Mouse (Mus musculus): ENCODE data around the gene Cdk15. TPM values are rescaled to one million over a fixed set of nuclear protein-coding genes. Genes with fewer than 3 reads are reported as not detected.

Gene Cdk15
- polyA plus RNA-seq, 1 experiment = 0.12 TPM

- H3K4me1 ChIP-seq (replicated peaks; ENCODE audit: control insufficient read depth, insufficient read depth, low read length) = no peaks in the 10 kb centered on the region
- H3K4me3 ChIP-seq (ENCODE audit: control insufficient read depth, insufficient read depth, low read length) = no peak overlapping the region
- H3K27ac ChIP-seq (ENCODE audit: control insufficient read depth, insufficient read depth, low read length) = no peak overlapping the region
- TF ChIP-seq CTCF (IDR thresholded peaks at IDR 0.05; ENCODE audit: borderline replicate concordance, control insufficient read depth, extremely low read depth, insufficient read depth, low read length, poor library complexity) (no peak), POLR2A (IDR thresholded peaks at IDR 0.05; ENCODE audit: control insufficient read depth, extremely low read depth, insufficient read depth, low read length, poor library complexity) (no peak)
- H3K36me3 ChIP-seq (ENCODE audit: control insufficient read depth, insufficient read depth, low read length) = no peaks in the 10 kb centered on the region
- no peaks in the 10 kb centered on the region for H3K27me3 ChIP-seq (ENCODE audit: control insufficient read depth, insufficient read depth, low read length)
- DNase-seq = no peak
- 92% methylated on average over 10 of the region's 10 CpGs for WGBS
These were observed 70.2 kb downstream of the Cdk15 start for GRCm38 (mm10) chr1:59326854-59327395.

GRCm38 (mm10) chr1:59332737-59333385, 76.2 kb downstream of the Cdk15 start:
- Histone ChIP-seq H3K27ac (ENCODE audit: control insufficient read depth, insufficient read depth, low read length) (no peak overlapping the region), H3K4me1 (replicated peaks; ENCODE audit: control insufficient read depth, insufficient read depth, low read length) (no peaks in the 10 kb centered on the region), H3K27me3 (ENCODE audit: control insufficient read depth, insufficient read depth, low read length) (no peaks in the 10 kb centered on the region), H3K4me3 (ENCODE audit: control insufficient read depth, insufficient read depth, low read length) (no peak overlapping the region), H3K36me3 (ENCODE audit: control insufficient read depth, insufficient read depth, low read length) (no peaks in the 10 kb centered on the region)
- WGBS = 35% methylated on average over 13 of the region's 13 CpGs
- DNase-seq = no peak
- TF ChIP-seq POLR2A (IDR thresholded peaks at IDR 0.05; ENCODE audit: control insufficient read depth, extremely low read depth, insufficient read depth, low read length, poor library complexity) = no peak
- no peak for TF ChIP-seq CTCF (IDR thresholded peaks at IDR 0.05; ENCODE audit: borderline replicate concordance, control insufficient read depth, extremely low read depth, insufficient read depth, low read length, poor library complexity)

- Histone ChIP-seq H3K27me3 (ENCODE audit: control insufficient read depth, insufficient read depth, low read length) (no peaks in the 10 kb centered on the region), H3K36me3 (ENCODE audit: control insufficient read depth, insufficient read depth, low read length) (no peaks in the 10 kb centered on the region), H3K4me3 (ENCODE audit: control insufficient read depth, insufficient read depth, low read length) (no peak overlapping the region), H3K27ac (ENCODE audit: control insufficient read depth, insufficient read depth, low read length) (no peak overlapping the region), H3K4me1 (replicated peaks; ENCODE audit: control insufficient read depth, insufficient read depth, low read length) (no peaks in the 10 kb centered on the region)
- no peak for TF ChIP-seq POLR2A (IDR thresholded peaks at IDR 0.05; ENCODE audit: control insufficient read depth, extremely low read depth, insufficient read depth, low read length, poor library complexity)
- no peak for TF ChIP-seq CTCF (IDR thresholded peaks at IDR 0.05; ENCODE audit: borderline replicate concordance, control insufficient read depth, extremely low read depth, insufficient read depth, low read length, poor library complexity)
- no peak for DNase-seq
- 65% methylated on average over 5 of the region's 5 CpGs for WGBS
These were observed 76.7 kb downstream of the Cdk15 start for GRCm38 (mm10) chr1:59333386-59333759.

GRCm38 (mm10) chr1:59333860-59334561, 77.3 kb downstream of the Cdk15 start:
- Histone ChIP-seq H3K36me3 (ENCODE audit: control insufficient read depth, insufficient read depth, low read length) (no peaks in the 10 kb centered on the region), H3K27me3 (ENCODE audit: control insufficient read depth, insufficient read depth, low read length) (no peaks in the 10 kb centered on the region), H3K4me1 (replicated peaks; ENCODE audit: control insufficient read depth, insufficient read depth, low read length) (no peaks in the 10 kb centered on the region), H3K4me3 (ENCODE audit: control insufficient read depth, insufficient read depth, low read length) (no peak overlapping the region), H3K27ac (ENCODE audit: control insufficient read depth, insufficient read depth, low read length) (no peak overlapping the region)
- DNase-seq = no peak
- TF ChIP-seq CTCF (IDR thresholded peaks at IDR 0.05; ENCODE audit: borderline replicate concordance, control insufficient read depth, extremely low read depth, insufficient read depth, low read length, poor library complexity) (no peak), POLR2A (IDR thresholded peaks at IDR 0.05; ENCODE audit: control insufficient read depth, extremely low read depth, insufficient read depth, low read length, poor library complexity) (no peak)
- 86% methylated on average over 10 of the region's 10 CpGs for WGBS

GRCm38 (mm10) chr1:59334562-59334890, 77.8 kb downstream of the Cdk15 start:
- Histone ChIP-seq H3K27me3 (ENCODE audit: control insufficient read depth, insufficient read depth, low read length) (no peaks in the 10 kb centered on the region), H3K4me3 (ENCODE audit: control insufficient read depth, insufficient read depth, low read length) (no peak overlapping the region), H3K36me3 (ENCODE audit: control insufficient read depth, insufficient read depth, low read length) (no peaks in the 10 kb centered on the region), H3K27ac (ENCODE audit: control insufficient read depth, insufficient read depth, low read length) (no peak overlapping the region), H3K4me1 (replicated peaks; ENCODE audit: control insufficient read depth, insufficient read depth, low read length) (no peaks in the 10 kb centered on the region)
- TF ChIP-seq CTCF (IDR thresholded peaks at IDR 0.05; ENCODE audit: borderline replicate concordance, control insufficient read depth, extremely low read depth, insufficient read depth, low read length, poor library complexity) (no peak), POLR2A (IDR thresholded peaks at IDR 0.05; ENCODE audit: control insufficient read depth, extremely low read depth, insufficient read depth, low read length, poor library complexity) (no peak)
- 86% methylated on average over 4 of the region's 4 CpGs for WGBS
- DNase-seq = no peak

- H3K27ac ChIP-seq (ENCODE audit: control insufficient read depth, insufficient read depth, low read length) = no peak overlapping the region
- H3K4me1 ChIP-seq (replicated peaks; ENCODE audit: control insufficient read depth, insufficient read depth, low read length) = no peaks in the 10 kb centered on the region
- WGBS = 97% methylated on average over 1 of the region's 1 CpGs
- H3K4me3 ChIP-seq (ENCODE audit: control insufficient read depth, insufficient read depth, low read length) = no peak overlapping the region
- no peak for DNase-seq
- H3K36me3 ChIP-seq (ENCODE audit: control insufficient read depth, insufficient read depth, low read length) = no peaks in the 10 kb centered on the region
- TF ChIP-seq POLR2A (IDR thresholded peaks at IDR 0.05; ENCODE audit: control insufficient read depth, extremely low read depth, insufficient read depth, low read length, poor library complexity) (no peak), CTCF (IDR thresholded peaks at IDR 0.05; ENCODE audit: borderline replicate concordance, control insufficient read depth, extremely low read depth, insufficient read depth, low read length, poor library complexity) (no peak)
- H3K27me3 ChIP-seq (ENCODE audit: control insufficient read depth, insufficient read depth, low read length) = no peaks in the 10 kb centered on the region
These were observed 79.5 kb downstream of the Cdk15 start for GRCm38 (mm10) chr1:59336256-59336655.
